Mouse (Mus musculus) forebrain, postnatal 0 days (tissue): ENCODE measurements around the gene Prss41. TPM values are rescaled to one million over a fixed set of nuclear protein-coding genes. Genes with fewer than 3 reads are reported as not detected.
A peak's percentile ranks its signal among the peaks of the same experiment; 100 is the strongest.

Source experiments
- ATAC-seq: fragments of 200-750 bp; cut with Nextera tagmentation; 2 replicates; pipeline ENCODE4 v1.8.0; 2017; ENCODE audit warnings: mild to moderate bottlenecking, moderate library complexity
- DNase-seq: peaks from one replicate; pipeline ENCODE4 v3.0.0-alpha.2; 2015
- H3K27ac ChIP-seq: fragments of 300-500 bp; sonication (generic); 2 replicates; pipeline ENCODE4 v1.5.1; 2014; ENCODE audit warnings: low read depth, mild to moderate bottlenecking, antibody characterized with exemption, low read length, moderate library complexity, mixed read lengths
- H3K27me3 ChIP-seq: fragments of 300-500 bp; sonication (generic); 2 replicates; pipeline ENCODE4 v1.6.1; 2014; ENCODE audit warnings: mild to moderate bottlenecking, low read length, mixed read lengths; ENCODE audit not compliant: insufficient read depth
- H3K36me3 ChIP-seq: fragments of 300-500 bp; sonication (generic); 2 replicates; pipeline ENCODE4 v1.6.1; 2014; ENCODE audit warnings: mild to moderate bottlenecking, moderate library complexity; ENCODE audit not compliant: insufficient read depth
- H3K4me1 ChIP-seq: fragments of 300-500 bp; sonication (generic); 2 replicates; pipeline ENCODE4 v1.6.1; 2014; ENCODE audit warnings: antibody characterized with exemption; ENCODE audit not compliant: insufficient read depth
- H3K4me2 ChIP-seq: fragments of 300-500 bp; sonication (generic); 2 replicates; pipeline ENCODE4 v1.6.1; 2014; ENCODE audit warnings: low read depth, mild to moderate bottlenecking, moderate library complexity
- H3K4me3 ChIP-seq: fragments of 300-500 bp; sonication (generic); 2 replicates; pipeline ENCODE4 v1.5.1; 2014; ENCODE audit warnings: low read depth, low read length, mixed read lengths
- H3K9ac ChIP-seq: fragments of 300-500 bp; sonication (generic); 2 replicates; pipeline ENCODE4 v1.6.1; 2014; ENCODE audit warnings: mild to moderate bottlenecking
- H3K9me3 ChIP-seq: fragments of 300-500 bp; sonication (generic); 2 replicates; pipeline ENCODE4 v1.6.1; 2016; ENCODE audit warnings: low read length
- CTCF ChIP-seq: sonication (generic); IDR thresholded peaks from 2 replicates; pipeline ENCODE4 v1.5.1; 2016; ENCODE audit warnings: antibody characterized with exemption, control low read depth, low read depth
- WGBS: fragments of 180-500 bp; shearing (Covaris S2); extraction: QIAGEN DNeasy Blood & Tissue Kit; methylation state at CpG from one replicate; pipeline ENCODE4 v1.1.7; 2014; 5-methylcytosine and 5-hydroxymethylcytosine counted together
- polyA plus RNA-seq: library from polyadenylated mRNA; unstranded; fragments of >200 nt; fragmentation: Nextera tagmentation; extraction: Ambion mirVana; gene quantifications from 2 replicates; pipeline ENCODE4 v1.2.1, GENCODE M21; 2015
- total RNA-seq: library from RNA; depleted of rRNA; stranded (reverse); fragments of >200 nt; gene quantifications from 2 replicates; pipeline ENCODE4 v1.2.3, GENCODE M21; 2014

Gene Prss41
- total and polyA plus RNA-seq, 2 experiments from 2014 or later = 1.0 to 1.3 TPM

- no peak for ATAC-seq
- H3K9me3 ChIP-seq = no peaks in the 10 kb centered on the region
- H3K27me3 ChIP-seq = no peaks in the 10 kb centered on the region
- no peak for DNase-seq
- no peak; the same call in 1 of the 2 replicates for TF ChIP-seq CTCF
- H3K4me2 ChIP-seq = no peak overlapping the region
- H3K4me1 ChIP-seq = no peaks in the 10 kb centered on the region
- no peak overlapping the region for H3K4me3 ChIP-seq
- H3K27ac ChIP-seq = no peak overlapping the region
- WGBS = 47% methylated on average over 23 of the region's 23 CpGs
- no peaks in the 10 kb centered on the region for H3K36me3 ChIP-seq
- H3K9ac ChIP-seq = no peak overlapping the region
Measured at GRCm38 (mm10) chr17:23843141-23843811, 696 bp downstream of the Prss41 start.

GRCm38 (mm10) chr17:23841145-23841544, 2.8 kb downstream of the Prss41 start:
- DNase-seq (peak; percentile 80), ATAC-seq (peak; percentile 67; the same call in 1 of the 2 replicates)
- no peaks in the 10 kb centered on the region for H3K27me3 ChIP-seq
- 26% methylated on average over 4 of the region's 4 CpGs for WGBS
- TF ChIP-seq CTCF = peak; percentile 81
- no peak overlapping the region for H3K27ac ChIP-seq
- H3K36me3 ChIP-seq = no peaks in the 10 kb centered on the region
- no peaks in the 10 kb centered on the region for H3K4me1 ChIP-seq
- H3K9ac ChIP-seq = no peak overlapping the region
- H3K4me2 ChIP-seq = no peak overlapping the region
- no peaks in the 10 kb centered on the region for H3K9me3 ChIP-seq
- no peak overlapping the region for H3K4me3 ChIP-seq

- Histone ChIP-seq H3K27me3 (peaks cover 4% of the 10 kb centered on the region; the same call in 1 of the 2 replicates), H3K4me3 (no peak within 1 kb of the TSS), H3K9me3 (no peaks in the 10 kb centered on the region), H3K27ac (no peak within 1 kb of the TSS), H3K4me1 (no peaks in the 10 kb centered on the region), H3K4me2 (no peak within 1 kb of the TSS), H3K9ac (no peak within 1 kb of the TSS), H3K36me3 (no peaks in the 10 kb centered on the region)
- DNase-seq (no peak), ATAC-seq (no peak)
- TF ChIP-seq CTCF = no peak
- WGBS = 50% methylated on average over 8 of the region's 8 CpGs
Measured at GRCm38 (mm10) chr17:23836006-23836575, 7.9 kb downstream of the Prss41 start, which contains the start of gene Prss33. Gene Prss33 (minus strand): TSS chr17:23836056.

DNA sequence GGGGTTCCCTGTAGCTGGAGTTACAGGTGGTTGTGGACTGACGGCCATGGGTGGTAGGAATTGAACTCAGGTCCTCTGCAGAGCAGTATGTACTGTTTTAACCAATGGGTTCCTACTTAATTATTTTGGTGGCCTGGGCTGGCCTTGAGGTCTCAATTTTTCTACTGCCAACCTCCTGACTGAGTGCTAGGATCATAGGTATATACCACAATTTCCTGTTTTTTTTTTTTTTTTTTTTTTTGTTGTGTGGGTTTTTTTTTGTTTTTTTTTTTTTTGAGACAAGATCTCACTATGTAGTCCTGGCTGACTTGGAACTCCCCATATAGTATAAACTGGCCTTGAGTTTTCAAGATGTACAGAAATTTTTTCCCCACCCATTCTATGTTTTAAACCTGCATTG, 12.8 kb downstream of the Prss41 start:
- TF ChIP-seq CTCF = no peak
- DNase-seq = no peak
- Histone ChIP-seq H3K27ac (no peak overlapping the region), H3K9me3 (no peaks in the 10 kb centered on the region), H3K4me1 (peaks cover 8% of the 10 kb centered on the region), H3K9ac (no peak overlapping the region), H3K36me3 (peaks cover 3% of the 10 kb centered on the region), H3K4me2 (no peak overlapping the region), H3K4me3 (no peak overlapping the region), H3K27me3 (peaks cover 4% of the 10 kb centered on the region; the same call in 1 of the 2 replicates)
- no peak for ATAC-seq
- 93% methylated on average over 1 of the region's 1 CpGs for WGBS

DNA sequence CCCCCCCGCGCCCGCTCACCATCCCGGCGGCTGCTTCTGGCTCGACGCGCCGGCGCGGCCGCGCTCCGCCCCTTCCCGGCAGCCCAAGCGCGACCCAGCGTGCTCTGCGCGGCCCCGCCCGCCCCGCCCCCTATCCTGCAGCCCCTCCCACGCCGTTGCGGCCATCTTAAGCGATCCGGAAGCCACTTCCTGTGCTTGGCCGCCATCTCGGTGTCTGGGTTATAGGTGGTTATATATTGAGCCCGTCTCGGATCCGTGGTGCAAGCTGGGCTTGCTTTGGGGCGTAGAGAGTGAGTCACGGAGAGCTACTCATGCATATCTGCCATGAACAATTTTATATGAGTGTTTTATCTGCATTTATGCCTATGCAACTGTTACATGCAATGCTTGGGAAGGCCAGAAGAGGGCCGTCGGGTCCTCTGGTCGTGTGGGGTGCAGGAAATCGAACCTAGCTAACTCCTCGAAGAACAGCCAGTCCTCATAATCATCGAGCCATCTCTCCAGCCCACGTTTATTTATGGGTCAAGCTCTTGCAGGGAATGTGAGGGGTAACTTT, 14.8 kb downstream of the Prss41 start, which contains the start of gene Elob:
Gene Elob (minus strand): TSS at position 73 of the 556 bp plus-strand sequence.
- peak within 1 kb of the TSS; percentile 68 for H3K9ac ChIP-seq
- peak within 1 kb of the TSS; percentile 97 for H3K27ac ChIP-seq
- no peaks in the 10 kb centered on the region for H3K9me3 ChIP-seq
- peaks cover 22% of the 10 kb centered on the region for H3K36me3 ChIP-seq
- H3K4me3 ChIP-seq = peak within 1 kb of the TSS; percentile 47
- ATAC-seq (peak; percentile 97), DNase-seq (peak; percentile 95)
- H3K27me3 ChIP-seq = peaks cover 4% of the 10 kb centered on the region; the same call in 1 of the 2 replicates
- TF ChIP-seq CTCF = peak; percentile 79
- peaks cover 8% of the 10 kb centered on the region for H3K4me1 ChIP-seq
- WGBS = under 1% methylated on average over 35 of the region's 42 CpGs
- peak within 1 kb of the TSS; percentile 66 for H3K4me2 ChIP-seq

DNA sequence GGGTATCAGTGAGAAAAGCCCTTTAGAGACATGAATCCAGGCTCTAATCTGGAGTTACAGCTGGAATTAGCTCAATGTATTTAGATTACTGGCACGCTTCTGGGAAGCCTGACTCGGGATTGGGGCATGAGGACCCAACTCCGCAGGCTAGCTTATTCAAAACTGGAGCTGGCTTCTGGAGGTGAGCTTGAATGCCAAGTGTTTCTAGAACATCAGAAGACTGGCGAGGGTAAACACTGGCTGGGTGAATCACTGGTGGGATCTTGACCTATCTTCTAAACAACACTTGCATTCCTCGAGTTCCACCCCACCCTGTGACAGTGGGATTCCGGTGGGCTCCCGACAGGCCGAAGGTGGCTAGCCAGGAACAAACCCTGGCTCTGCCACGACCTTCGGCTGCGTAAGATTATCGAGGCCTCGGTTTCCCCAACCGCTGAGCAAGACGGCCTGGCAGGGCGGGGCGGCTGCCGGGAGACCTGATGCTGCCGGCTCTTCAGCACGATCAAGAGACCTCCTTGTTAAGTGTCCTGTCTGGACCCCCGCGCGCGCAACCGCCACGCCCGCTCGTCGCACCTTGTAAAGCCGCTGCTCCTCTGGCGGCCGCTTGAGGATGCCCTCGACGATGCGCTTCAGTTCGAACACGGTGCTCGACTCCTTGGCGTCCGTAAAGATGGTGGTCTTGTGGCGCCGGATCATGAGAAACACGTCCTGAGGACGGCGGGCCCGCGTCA, 15.5 kb downstream of the Prss41 start:
- Histone ChIP-seq H3K27ac (peak overlapping the region; percentile 97), H3K4me3 (peak overlapping the region; percentile 47), H3K4me2 (peak overlapping the region; percentile 66), H3K27me3 (peaks cover 4% of the 10 kb centered on the region; the same call in 1 of the 2 replicates), H3K36me3 (peaks cover 29% of the 10 kb centered on the region), H3K4me1 (peaks cover 8% of the 10 kb centered on the region), H3K9me3 (no peaks in the 10 kb centered on the region), H3K9ac (peak overlapping the region; percentile 68)
- DNase-seq (peak; percentile 63), ATAC-seq (peak; percentile 73)
- 2% methylated on average over 47 of the region's 47 CpGs for WGBS
- TF ChIP-seq CTCF = peak; percentile 46
